Mouse (Mus musculus): ENCODE data around the gene Gna11. TPM values are rescaled to one million over a fixed set of nuclear protein-coding genes. Genes with fewer than 3 reads are reported as not detected.

Gna11 gene
- total RNA-seq, 2 experiments from 2014 or later: 6.4 to 25.7 TPM

GRCm38 (mm10) chr10:81546332-81546731 is 1.3 kb upstream of the Gna11 start:
- ATAC-seq (replicated peaks; ENCODE audit: poor library complexity, severe bottlenecking): no peak

- ATAC-seq (replicated peaks; ENCODE audit: poor library complexity, severe bottlenecking): no peak
Observed at GRCm38 (mm10) chr10:81544296-81545160, 462 bp downstream of the Gna11 start.

- ATAC-seq (replicated peaks; ENCODE audit: poor library complexity, severe bottlenecking): no peak
Observed at GRCm38 (mm10) chr10:81543633-81544032, 1.4 kb downstream of the Gna11 start.

- no peak for ATAC-seq (replicated peaks; ENCODE audit: poor library complexity, severe bottlenecking)
Observed at GRCm38 (mm10) chr10:81542727-81543460, 2.1 kb downstream of the Gna11 start.

- no peak for ATAC-seq (replicated peaks; ENCODE audit: poor library complexity, severe bottlenecking)
Observed at GRCm38 (mm10) chr10:81541803-81542202, 3.2 kb downstream of the Gna11 start.

GRCm38 (mm10) chr10:81541363-81541762 is 3.6 kb downstream of the Gna11 start:
- no peak for ATAC-seq (replicated peaks; ENCODE audit: poor library complexity, severe bottlenecking)

GRCm38 (mm10) chr10:81538321-81539048 is 6.5 kb downstream of the Gna11 start:
- no peak for ATAC-seq (replicated peaks; ENCODE audit: poor library complexity, severe bottlenecking)

- no peak for ATAC-seq (replicated peaks; ENCODE audit: poor library complexity, severe bottlenecking)
Observed at GRCm38 (mm10) chr10:81537429-81537828, 7.6 kb downstream of the Gna11 start.

- peak; percentile 63; the same call in 1 of the 2 replicates for ATAC-seq (replicated peaks; ENCODE audit: poor library complexity, severe bottlenecking)
Observed at GRCm38 (mm10) chr10:81536734-81537133, 8.3 kb downstream of the Gna11 start.

GRCm38 (mm10) chr10:81534826-81535225 is 10.2 kb downstream of the Gna11 start:
- ATAC-seq (replicated peaks; ENCODE audit: poor library complexity, severe bottlenecking): no peak

- peak; percentile 46 for ATAC-seq (replicated peaks; ENCODE audit: poor library complexity, severe bottlenecking)
Observed at GRCm38 (mm10) chr10:81526779-81527178, 18.2 kb downstream of the Gna11 start.

GRCm38 (mm10) chr10:81525017-81525694 is 19.8 kb downstream of the Gna11 start:
- peak; percentile 25; the same call in 1 of the 2 replicates for ATAC-seq (replicated peaks; ENCODE audit: poor library complexity, severe bottlenecking)

GRCm38 (mm10) chr10:81524051-81524605 is 20.9 kb downstream of the Gna11 start, which contains the start of gene Gna15:
TSS of gene Gna15 (minus strand) at chr10:81524225.
- ATAC-seq (replicated peaks; ENCODE audit: poor library complexity, severe bottlenecking): peak; percentile 60

GRCm38 (mm10) chr10:81523570-81523969 is 21.4 kb downstream of the Gna11 start:
- ATAC-seq (replicated peaks; ENCODE audit: poor library complexity, severe bottlenecking): peak; percentile 3; the same call in 1 of the 2 replicates

- ATAC-seq (replicated peaks; ENCODE audit: poor library complexity, severe bottlenecking): no peak
Observed at GRCm38 (mm10) chr10:81523142-81523541, 21.8 kb downstream of the Gna11 start.

GRCm38 (mm10) chr10:81519978-81520365 is 25.0 kb downstream of the Gna11 start:
- peak; percentile 28 for ATAC-seq (replicated peaks; ENCODE audit: poor library complexity, severe bottlenecking)

GRCm38 (mm10) chr10:81519227-81519977 is 25.6 kb downstream of the Gna11 start:
- peak; percentile 70 for ATAC-seq (replicated peaks; ENCODE audit: poor library complexity, severe bottlenecking)

- ATAC-seq (replicated peaks; ENCODE audit: poor library complexity, severe bottlenecking): peak; percentile 33
Observed at GRCm38 (mm10) chr10:81518546-81518945, 26.4 kb downstream of the Gna11 start.

GRCm38 (mm10) chr10:81517227-81517626 is 27.8 kb downstream of the Gna11 start:
- ATAC-seq (replicated peaks; ENCODE audit: poor library complexity, severe bottlenecking): peak; percentile 51

Measured in granulocyte monocyte progenitor cell, adult 5-6 weeks (primary cell).